Mouse (Mus musculus) liver, embryonic 13.5 days (tissue): ENCODE measurements around the gene Kazald1. TPM values are rescaled to one million over a fixed set of nuclear protein-coding genes. Genes with fewer than 3 reads are reported as not detected.
A peak's percentile ranks its signal among the peaks of the same experiment; 100 is the strongest.

ENCODE experiments used
- ATAC-seq: fragments of 200-750 bp; cut with Nextera tagmentation; 2 replicates; pipeline ENCODE4 v1.8.0; 2017; ENCODE audit warnings: low read depth, mild to moderate bottlenecking, moderate number of reproducible peaks, moderate library complexity
- DNase-seq: peaks from one replicate; pipeline ENCODE4 v3.0.0; 2022
- H3K27ac ChIP-seq: fragments of 300-500 bp; sonication (generic); 2 replicates; pipeline ENCODE4 v1.5.1; 2015; ENCODE audit warnings: moderate library complexity, mild to moderate bottlenecking, inconsistent platforms
- H3K27me3 ChIP-seq: fragments of 300-500 bp; sonication (generic); 2 replicates; pipeline ENCODE4 v1.6.1; 2015; ENCODE audit warnings: mild to moderate bottlenecking, inconsistent platforms
- H3K36me3 ChIP-seq: fragments of 300-500 bp; sonication (generic); 2 replicates; pipeline ENCODE4 v1.6.1; 2015; ENCODE audit warnings: mild to moderate bottlenecking, inconsistent platforms
- H3K4me1 ChIP-seq: fragments of 300-500 bp; sonication (generic); replicated peaks from 2 replicates; pipeline ENCODE4 v1.6.1; 2015; ENCODE audit warnings: inconsistent platforms
- H3K4me2 ChIP-seq: fragments of 300-500 bp; sonication (generic); 2 replicates; pipeline ENCODE4 v1.6.1; 2015; ENCODE audit warnings: inconsistent platforms, mild to moderate bottlenecking, moderate library complexity
- H3K4me3 ChIP-seq: fragments of 300-500 bp; sonication (generic); replicated peaks from 2 replicates; pipeline ENCODE4 v1.5.1; 2015; ENCODE audit warnings: mild to moderate bottlenecking, inconsistent platforms
- H3K9ac ChIP-seq: fragments of 300-500 bp; sonication (generic); 2 replicates; pipeline ENCODE4 v1.6.1; 2015; ENCODE audit warnings: mild to moderate bottlenecking, inconsistent platforms
- H3K9me3 ChIP-seq: fragments of 300-500 bp; sonication (generic); replicated peaks from 2 replicates; pipeline ENCODE4 v1.6.1; 2016; ENCODE audit warnings: inconsistent platforms
- WGBS: fragments of 180-500 bp; shearing (Covaris S2); methylation state at CpG from one replicate; pipeline ENCODE4 v1.1.7; 2015; ENCODE audit not compliant: insufficient replicate concordance; 5-methylcytosine and 5-hydroxymethylcytosine counted together
- polyA plus RNA-seq: library from polyadenylated mRNA; unstranded; fragments of >200 nt; fragmentation: Nextera tagmentation; extraction: Ambion mirVana; gene quantifications from 2 replicates; pipeline ENCODE4 v1.2.1, GENCODE M21; 2015

Kazald1 gene
- polyA plus RNA-seq = 0.25 and 0.29 TPM in 2 replicates

- WGBS = under 1% methylated on average over 45 of the region's 45 CpGs
- peak; percentile 88 for ATAC-seq
- H3K4me1 ChIP-seq = peaks cover 71% of the 10 kb centered on the region
- DNase-seq = peak; percentile 44
- peak within 1 kb of the TSS; percentile 97 for H3K4me2 ChIP-seq
- no peaks in the 10 kb centered on the region for H3K9me3 ChIP-seq
- H3K9ac ChIP-seq = peak within 1 kb of the TSS; percentile 91
- H3K36me3 ChIP-seq = no peaks in the 10 kb centered on the region
- peaks cover 47% of the 10 kb centered on the region for H3K27me3 ChIP-seq
- H3K27ac ChIP-seq = peak within 1 kb of the TSS; percentile 92
- H3K4me3 ChIP-seq = peak within 1 kb of the TSS; percentile 77
Measured at GRCm38 (mm10) chr19:45074580-45075322, at the start of gene Kazald1. TSS of gene Kazald1 (plus strand) at chr19:45075241.

GRCm38 (mm10) chr19:45025937-45026568, 49.0 kb upstream of the Kazald1 start:
- Histone ChIP-seq H3K4me3 (no peak overlapping the region), H3K36me3 (peaks cover 36% of the 10 kb centered on the region), H3K27ac (no peak overlapping the region), H3K9ac (no peak overlapping the region), H3K27me3 (no peaks in the 10 kb centered on the region), H3K4me2 (no peak overlapping the region), H3K9me3 (no peaks in the 10 kb centered on the region), H3K4me1 (peaks cover 25% of the 10 kb centered on the region)
- DNase-seq (no peak), ATAC-seq (no peak)
- WGBS = 87% methylated on average over 37 of the region's 37 CpGs

GRCm38 (mm10) chr19:45026958-45027670, 47.9 kb upstream of the Kazald1 start:
- ATAC-seq = no peak
- Histone ChIP-seq H3K4me3 (no peak overlapping the region), H3K4me1 (peaks cover 26% of the 10 kb centered on the region), H3K27me3 (no peaks in the 10 kb centered on the region), H3K4me2 (no peak overlapping the region), H3K9me3 (no peaks in the 10 kb centered on the region), H3K27ac (no peak overlapping the region), H3K36me3 (peaks cover 29% of the 10 kb centered on the region), H3K9ac (no peak overlapping the region)
- no peak for DNase-seq
- WGBS = 69% methylated on average over 6 of the region's 6 CpGs

- 84% methylated on average over 6 of the region's 6 CpGs for WGBS
- H3K27me3 ChIP-seq = no peaks in the 10 kb centered on the region
- no peak for ATAC-seq
Measured at GRCm38 (mm10) chr19:45027848-45028247, 47.2 kb upstream of the Kazald1 start.

GRCm38 (mm10) chr19:45028746-45029145, 46.3 kb upstream of the Kazald1 start:
- Histone ChIP-seq H3K4me2 (no peak overlapping the region), H3K4me3 (no peak overlapping the region), H3K4me1 (peaks cover 23% of the 10 kb centered on the region), H3K27ac (no peak overlapping the region), H3K9me3 (no peaks in the 10 kb centered on the region), H3K36me3 (peaks cover 24% of the 10 kb centered on the region), H3K9ac (no peak overlapping the region), H3K27me3 (no peaks in the 10 kb centered on the region)
- DNase-seq = no peak
- WGBS = 64% methylated on average over 19 of the region's 19 CpGs
- ATAC-seq = no peak

More at GRCm38 (mm10) chr19:45027848-45028247, 47.2 kb upstream of the Kazald1 start:
- Histone ChIP-seq H3K4me3 (no peak overlapping the region), H3K9me3 (no peaks in the 10 kb centered on the region), H3K4me2 (no peak overlapping the region), H3K27ac (no peak overlapping the region), H3K9ac (no peak overlapping the region), H3K4me1 (peaks cover 26% of the 10 kb centered on the region), H3K36me3 (peaks cover 29% of the 10 kb centered on the region)
- no peak for DNase-seq

- H3K4me1 ChIP-seq = peaks cover 17% of the 10 kb centered on the region
Measured at GRCm38 (mm10) chr19:45029571-45029970, 45.5 kb upstream of the Kazald1 start.

GRCm38 (mm10) chr19:45030111-45030510, 44.9 kb upstream of the Kazald1 start:
- Histone ChIP-seq H3K9ac (no peak overlapping the region), H3K36me3 (peaks cover 19% of the 10 kb centered on the region), H3K4me1 (peaks cover 17% of the 10 kb centered on the region), H3K4me2 (peak overlapping the region; percentile 54), H3K27ac (no peak overlapping the region), H3K9me3 (no peaks in the 10 kb centered on the region), H3K4me3 (no peak overlapping the region), H3K27me3 (no peaks in the 10 kb centered on the region)
- ATAC-seq (0 out of 2 replicates have a peak, but pooled peaks have one; percentile 27), DNase-seq (no peak)
- 16% methylated on average over 8 of the region's 8 CpGs for WGBS

More at GRCm38 (mm10) chr19:45029571-45029970, 45.5 kb upstream of the Kazald1 start:
- Histone ChIP-seq H3K9ac (no peak overlapping the region), H3K27me3 (no peaks in the 10 kb centered on the region), H3K27ac (no peak overlapping the region), H3K9me3 (no peaks in the 10 kb centered on the region), H3K36me3 (peaks cover 23% of the 10 kb centered on the region), H3K4me2 (no peak overlapping the region), H3K4me3 (no peak overlapping the region)
- WGBS = 55% methylated on average over 7 of the region's 9 CpGs
- no peak for DNase-seq
- ATAC-seq = no peak

- 0 out of 2 replicates have a peak, but pooled peaks cover 1% of the 10 kb centered on the region for H3K27me3 ChIP-seq
- H3K36me3 ChIP-seq = peaks cover 10% of the 10 kb centered on the region
- H3K9me3 ChIP-seq = no peaks in the 10 kb centered on the region
- peaks cover 17% of the 10 kb centered on the region for H3K4me1 ChIP-seq
- DNase-seq = peak; percentile 57
- 0 out of 2 replicates have a peak, but pooled peaks have one; percentile 20 for ATAC-seq
- peak overlapping the region; percentile 30; the same call in 1 of the 2 replicates for H3K4me3 ChIP-seq
- no peak overlapping the region for H3K27ac ChIP-seq
- H3K4me2 ChIP-seq = peak overlapping the region; percentile 54
- 36% methylated on average over 20 of the region's 20 CpGs for WGBS
- H3K9ac ChIP-seq = no peak overlapping the region
Measured at GRCm38 (mm10) chr19:45030746-45031693, 44.0 kb upstream of the Kazald1 start.

- 30% methylated on average over 4 of the region's 4 CpGs for WGBS
- no peak overlapping the region for H3K4me3 ChIP-seq
Measured at GRCm38 (mm10) chr19:45031780-45032179, 43.3 kb upstream of the Kazald1 start.

GRCm38 (mm10) chr19:45032570-45033332, 42.3 kb upstream of the Kazald1 start:
- Histone ChIP-seq H3K36me3 (no peaks in the 10 kb centered on the region), H3K4me2 (no peak overlapping the region), H3K4me3 (no peak overlapping the region), H3K4me1 (peaks cover 17% of the 10 kb centered on the region), H3K27me3 (peaks cover 10% of the 10 kb centered on the region; the same call in 1 of the 2 replicates), H3K9ac (no peak overlapping the region), H3K27ac (no peak overlapping the region), H3K9me3 (no peaks in the 10 kb centered on the region)
- ATAC-seq (no peak), DNase-seq (no peak)
- 57% methylated on average over 17 of the region's 17 CpGs for WGBS

More at GRCm38 (mm10) chr19:45031780-45032179, 43.3 kb upstream of the Kazald1 start:
- Histone ChIP-seq H3K9me3 (no peaks in the 10 kb centered on the region), H3K27ac (no peak overlapping the region), H3K4me1 (peaks cover 17% of the 10 kb centered on the region), H3K36me3 (0 out of 2 replicates have a peak, but pooled peaks cover 3% of the 10 kb centered on the region), H3K9ac (no peak overlapping the region), H3K27me3 (peaks cover 8% of the 10 kb centered on the region; the same call in 1 of the 2 replicates), H3K4me2 (no peak overlapping the region)
- DNase-seq = no peak
- ATAC-seq = 0 out of 2 replicates have a peak, but pooled peaks have one; percentile 9
